Mouse (Mus musculus) stomach, postnatal 0 days (tissue): ENCODE measurements around the gene Gm12166. TPM values are rescaled to one million over a fixed set of nuclear protein-coding genes. Genes with fewer than 3 reads are reported as not detected.

ENCODE experiments used
- ATAC-seq: fragments of 200-750 bp; cut with Nextera tagmentation; 2 replicates; pipeline ENCODE4 v1.8.0; 2017; ENCODE audit not compliant: low FRiP score, low TSS enrichment
- DNase-seq: peaks from one replicate; pipeline ENCODE4 v3.0.0-alpha.2; 2016; ENCODE audit warnings: low spot score
- H3K27ac ChIP-seq: fragments of 300-500 bp; sonication (generic); replicated peaks from 2 replicates; pipeline ENCODE4 v1.5.1; 2014; ENCODE audit warnings: mild to moderate bottlenecking, control low read depth
- H3K27me3 ChIP-seq: fragments of 300-500 bp; sonication (generic); 2 replicates; pipeline ENCODE4 v1.6.1; 2014; ENCODE audit warnings: low read length; ENCODE audit not compliant: control insufficient read depth, insufficient read depth
- H3K36me3 ChIP-seq: fragments of 300-500 bp; sonication (generic); 2 replicates; pipeline ENCODE4 v1.6.1; 2014; ENCODE audit warnings: low read length, mixed read lengths; ENCODE audit not compliant: control insufficient read depth, insufficient read depth
- H3K4me1 ChIP-seq: fragments of 300-500 bp; sonication (generic); replicated peaks from 2 replicates; pipeline ENCODE4 v1.6.1; 2014; ENCODE audit warnings: antibody characterized with exemption; ENCODE audit not compliant: control insufficient read depth, insufficient read depth
- H3K4me2 ChIP-seq: fragments of 300-500 bp; sonication (generic); replicated peaks from 2 replicates; pipeline ENCODE4 v1.6.1; 2014; ENCODE audit warnings: low read depth, mild to moderate bottlenecking, control low read depth, moderate library complexity
- H3K4me3 ChIP-seq: fragments of 300-500 bp; sonication (generic); 2 replicates; pipeline ENCODE4 v1.5.1; 2014; ENCODE audit warnings: low read depth, low read length, control low read depth
- H3K9ac ChIP-seq: fragments of 300-500 bp; sonication (generic); 2 replicates; pipeline ENCODE4 v1.6.1; 2014; ENCODE audit warnings: mild to moderate bottlenecking, low read length, control low read depth, mixed read lengths
- H3K9me3 ChIP-seq: fragments of 300-500 bp; sonication (generic); 2 replicates; pipeline ENCODE4 v1.6.1; 2016; ENCODE audit warnings: low read length; ENCODE audit not compliant: control insufficient read depth
- CTCF ChIP-seq: IDR thresholded peaks from 2 replicates; pipeline ENCODE4 v1.5.1; 2016; ENCODE audit warnings: antibody characterized with exemption, low read depth, mild to moderate bottlenecking, moderate library complexity
- EP300 ChIP-seq: optimal IDR thresholded peaks from 2 replicates; pipeline ENCODE3; 2016; ENCODE audit warnings: antibody characterized with exemption
- WGBS: fragments of 180-500 bp; shearing (Covaris S2); extraction: QIAGEN DNeasy Blood & Tissue Kit; methylation state at CpG from one replicate; pipeline ENCODE4 v1.1.7; 2014; 5-methylcytosine and 5-hydroxymethylcytosine counted together
- polyA plus RNA-seq: library from polyadenylated mRNA; unstranded; fragments of >200 nt; fragmentation: Nextera tagmentation; extraction: Ambion mirVana; gene quantifications from 2 replicates; pipeline ENCODE4 v1.2.1, GENCODE M21; 2015

Gene Gm12166
- polyA plus RNA-seq, 1 experiment from 2014 or later = 7.0 TPM

DNA sequence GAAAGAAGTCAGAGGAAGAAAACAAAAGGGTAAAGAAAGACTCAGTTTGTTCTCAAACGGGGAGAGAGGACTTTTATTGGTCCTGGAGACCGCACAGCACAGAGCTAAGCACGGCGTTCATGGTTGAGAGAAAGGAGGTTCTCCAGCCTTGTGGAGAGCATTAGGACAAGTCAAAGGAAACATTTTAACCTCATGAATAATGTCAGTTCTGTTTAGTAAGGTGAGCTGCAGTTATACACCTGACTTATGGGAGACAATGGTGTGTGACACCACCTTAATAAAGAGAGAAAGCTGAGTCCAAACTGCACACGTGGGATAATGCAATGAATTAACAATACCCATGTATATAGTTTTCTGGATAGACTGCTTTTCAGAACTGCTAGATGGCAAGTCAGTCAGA, 7.3 kb downstream of the Gm12166 start:
- H3K9ac ChIP-seq = no peak overlapping the region
- no peaks in the 10 kb centered on the region for H3K9me3 ChIP-seq
- no peak overlapping the region for H3K27ac ChIP-seq
- ATAC-seq (no peak), DNase-seq (no peak)
- 88% methylated on average over 5 of the region's 5 CpGs for WGBS
- H3K4me3 ChIP-seq = no peak overlapping the region
- no peak for TF ChIP-seq CTCF
- no peak for TF ChIP-seq EP300
- H3K27me3 ChIP-seq = no peaks in the 10 kb centered on the region
- no peak overlapping the region for H3K4me2 ChIP-seq
- no peaks in the 10 kb centered on the region for H3K4me1 ChIP-seq
- no peaks in the 10 kb centered on the region for H3K36me3 ChIP-seq

GRCm38 (mm10) chr11:46041607-46042267, 10.4 kb downstream of the Gm12166 start:
- WGBS = 70% methylated on average over 12 of the region's 12 CpGs
- Histone ChIP-seq H3K9me3 (no peaks in the 10 kb centered on the region), H3K9ac (no peak overlapping the region), H3K27ac (no peak overlapping the region), H3K4me1 (no peaks in the 10 kb centered on the region), H3K27me3 (no peaks in the 10 kb centered on the region), H3K4me2 (no peak overlapping the region), H3K36me3 (no peaks in the 10 kb centered on the region), H3K4me3 (no peak overlapping the region)
- ATAC-seq = no peak
- TF ChIP-seq CTCF (no peak), EP300 (no peak)
- DNase-seq = no peak

- Histone ChIP-seq H3K27me3 (no peaks in the 10 kb centered on the region), H3K4me1 (no peaks in the 10 kb centered on the region), H3K9me3 (no peaks in the 10 kb centered on the region), H3K27ac (no peak overlapping the region), H3K4me2 (no peak overlapping the region), H3K36me3 (no peaks in the 10 kb centered on the region), H3K9ac (no peak overlapping the region), H3K4me3 (no peak overlapping the region)
- WGBS = 70% methylated on average over 9 of the region's 9 CpGs
- DNase-seq = no peak
- ATAC-seq = no peak
- no peak for TF ChIP-seq EP300
Observed at GRCm38 (mm10) chr11:46040841-46041556, 11.1 kb downstream of the Gm12166 start.

DNA sequence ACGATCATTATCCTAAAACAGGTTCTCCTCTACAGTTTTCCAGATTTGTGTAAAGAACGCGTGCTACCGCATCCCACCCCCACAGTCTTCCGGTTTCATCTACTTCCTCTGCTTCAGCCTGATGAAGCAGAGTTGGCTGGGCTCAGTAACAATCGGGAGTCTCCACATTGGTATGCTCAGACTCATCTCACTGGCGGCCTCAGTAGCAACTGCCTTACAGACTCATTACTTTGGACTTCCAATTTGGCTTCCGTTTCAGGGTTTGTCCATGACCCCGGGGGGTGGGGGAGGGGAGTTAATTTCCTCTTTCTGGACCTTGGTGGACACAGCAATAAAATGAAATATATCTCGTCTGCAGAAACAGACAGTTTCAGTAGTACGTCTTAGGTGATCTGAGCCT, 12.8 kb downstream of the Gm12166 start:
- Histone ChIP-seq H3K9me3 (no peaks in the 10 kb centered on the region), H3K9ac (no peak overlapping the region), H3K4me3 (no peak overlapping the region), H3K36me3 (no peaks in the 10 kb centered on the region), H3K27me3 (no peaks in the 10 kb centered on the region), H3K4me1 (no peaks in the 10 kb centered on the region), H3K4me2 (no peak overlapping the region), H3K27ac (no peak overlapping the region)
- no peak for DNase-seq
- TF ChIP-seq CTCF (no peak), EP300 (no peak)
- ATAC-seq = no peak
- WGBS = 52% methylated on average over 11 of the region's 11 CpGs

DNA sequence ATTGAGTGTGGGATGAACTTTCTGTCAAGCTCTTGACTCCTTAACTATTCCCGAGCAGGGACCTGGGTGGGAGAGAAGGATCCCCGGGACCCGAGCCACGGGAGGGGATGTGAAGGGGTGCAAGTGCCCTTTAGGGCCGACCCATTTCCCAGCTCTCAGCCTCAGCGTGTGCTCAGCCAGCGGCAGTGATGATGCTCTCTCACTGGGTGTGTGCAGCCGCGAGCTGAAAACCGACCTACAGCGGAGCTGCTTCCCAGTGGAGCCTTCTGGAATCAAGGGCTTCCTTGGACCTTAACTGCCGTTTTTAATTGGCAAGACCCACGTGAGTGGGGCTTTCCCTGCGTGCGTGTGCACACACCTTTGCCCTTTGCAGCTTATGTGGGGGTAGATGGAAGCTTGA, 13.2 kb downstream of the Gm12166 start:
- H3K27ac ChIP-seq = no peak overlapping the region

DNA sequence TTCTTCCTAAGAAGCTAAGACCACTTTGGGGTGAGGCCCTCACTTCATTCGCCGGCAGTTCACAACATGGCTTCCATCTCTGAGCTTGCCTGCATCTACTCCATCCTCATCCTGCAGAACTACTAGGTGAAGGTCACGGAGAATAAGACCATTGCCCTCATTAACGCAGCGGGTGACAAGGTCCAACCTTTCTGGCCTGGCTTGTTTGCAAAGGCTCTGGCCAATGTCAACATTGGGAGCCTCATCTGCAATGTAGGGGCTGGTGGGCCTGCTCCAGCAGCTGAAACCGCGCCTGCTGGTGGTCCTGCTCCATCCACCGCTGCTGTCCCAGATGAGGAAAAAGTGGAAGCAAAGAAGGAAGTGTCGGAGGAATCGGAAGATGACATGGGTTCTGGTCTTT, 15.7 kb downstream of the Gm12166 start:
- H3K4me3 ChIP-seq = no peak overlapping the region
- H3K27me3 ChIP-seq = no peaks in the 10 kb centered on the region
- no peak for TF ChIP-seq CTCF
- TF ChIP-seq EP300 = no peak
- no peaks in the 10 kb centered on the region for H3K4me1 ChIP-seq
- H3K9me3 ChIP-seq = no peaks in the 10 kb centered on the region
- 88% methylated on average over 10 of the region's 10 CpGs for WGBS
- H3K36me3 ChIP-seq = no peaks in the 10 kb centered on the region
- no peak overlapping the region for H3K9ac ChIP-seq
- no peak overlapping the region for H3K27ac ChIP-seq
- ATAC-seq (no peak), DNase-seq (no peak)
- no peak overlapping the region for H3K4me2 ChIP-seq

More for the DNA sequence above, 13.2 kb downstream of the Gm12166 start:
- ATAC-seq (no peak), DNase-seq (no peak)
- 72% methylated on average over 15 of the region's 15 CpGs for whole genome bisulfite sequencing
- Histone ChIP-seq H3K27me3 (no peaks in the 10 kb centered on the region), H3K9ac (no peak overlapping the region), H3K4me2 (no peak overlapping the region), H3K9me3 (no peaks in the 10 kb centered on the region), H3K4me1 (no peaks in the 10 kb centered on the region), H3K4me3 (no peak overlapping the region), H3K36me3 (no peaks in the 10 kb centered on the region)
- TF ChIP-seq EP300 (no peak), CTCF (no peak)
